Mouse (Mus musculus): ENCODE measurements around the gene Fmo2. TPM values are rescaled to one million over a fixed set of nuclear protein-coding genes. Genes with fewer than 3 reads are reported as not detected.
A peak's percentile ranks its signal among the peaks of the same experiment; 100 is the strongest.

Gene Fmo2
- polyA plus RNA-seq (2014; fragmentation: Nextera tagmentation; extraction: Ambion mirVana), result not detected in 2 replicates

- no peak within 1 kb of the TSS for H3K27ac ChIP-seq (ENCODE audit: low read depth, low read length)
- DNase-seq (ENCODE audit: low spot score, missing footprints) (no peak), ATAC-seq (ENCODE audit: low FRiP score) (no peak)
- H3K4me2 ChIP-seq, result no peak within 1 kb of the TSS
- WGBS, result 67% methylated on average over 14 of the region's 14 CpGs
- no peak within 1 kb of the TSS for H3K4me3 ChIP-seq (ENCODE audit: low read depth, low read length)
- no peaks in the 10 kb centered on the region for H3K4me1 ChIP-seq (ENCODE audit: control insufficient read depth, insufficient read depth, low read length)
- no peaks in the 10 kb centered on the region for H3K9me3 ChIP-seq (ENCODE audit: control insufficient read depth, low read length)
- no peaks in the 10 kb centered on the region for H3K27me3 ChIP-seq (ENCODE audit: control insufficient read depth, insufficient read depth, low read length)
- H3K36me3 ChIP-seq (ENCODE audit: control insufficient read depth, insufficient read depth, low read length), result no peaks in the 10 kb centered on the region
- no peak within 1 kb of the TSS for H3K9ac ChIP-seq (ENCODE audit: low read length)
Observed at GRCm38 (mm10) chr1:162897838-162898811, at the start of gene Fmo2. TSS of gene Fmo2 (minus strand) at chr1:162898726.

GRCm38 (mm10) chr1:162947934-162948333 is 49.4 kb upstream of the Fmo2 start:
- 95% methylated on average over 6 of the region's 6 CpGs for WGBS
- no peak overlapping the region for H3K27ac ChIP-seq (ENCODE audit: low read depth, low read length)
- H3K4me1 ChIP-seq (ENCODE audit: control insufficient read depth, insufficient read depth, low read length), result no peaks in the 10 kb centered on the region
- H3K4me2 ChIP-seq, result no peak overlapping the region
- ATAC-seq (ENCODE audit: low FRiP score) (0 out of 2 replicates have a peak, but pooled peaks have one; percentile 38), DNase-seq (ENCODE audit: low spot score, missing footprints) (no peak)
- no peaks in the 10 kb centered on the region for H3K9me3 ChIP-seq (ENCODE audit: control insufficient read depth, low read length)
- no peaks in the 10 kb centered on the region for H3K36me3 ChIP-seq (ENCODE audit: control insufficient read depth, insufficient read depth, low read length)
- H3K27me3 ChIP-seq (ENCODE audit: control insufficient read depth, insufficient read depth, low read length), result no peaks in the 10 kb centered on the region
- H3K4me3 ChIP-seq (ENCODE audit: low read depth, low read length), result no peak overlapping the region
- no peak overlapping the region for H3K9ac ChIP-seq (ENCODE audit: low read length)

- H3K4me3 ChIP-seq (ENCODE audit: low read depth, low read length), result no peak overlapping the region
- H3K4me1 ChIP-seq (ENCODE audit: control insufficient read depth, insufficient read depth, low read length), result no peaks in the 10 kb centered on the region
- ATAC-seq (ENCODE audit: low FRiP score) (peak; percentile 33; the same call in 1 of the 2 replicates), DNase-seq (ENCODE audit: low spot score, missing footprints) (no peak)
- WGBS, result 79% methylated on average over 4 of the region's 4 CpGs
- no peak overlapping the region for H3K9ac ChIP-seq (ENCODE audit: low read length)
- no peak overlapping the region for H3K4me2 ChIP-seq
- H3K27me3 ChIP-seq (ENCODE audit: control insufficient read depth, insufficient read depth, low read length), result no peaks in the 10 kb centered on the region
- no peaks in the 10 kb centered on the region for H3K9me3 ChIP-seq (ENCODE audit: control insufficient read depth, low read length)
- H3K27ac ChIP-seq (ENCODE audit: low read depth, low read length), result no peak overlapping the region
- no peaks in the 10 kb centered on the region for H3K36me3 ChIP-seq (ENCODE audit: control insufficient read depth, insufficient read depth, low read length)
Observed at GRCm38 (mm10) chr1:162946837-162947558, 48.5 kb upstream of the Fmo2 start.

- DNase-seq (ENCODE audit: low spot score, missing footprints) (no peak), ATAC-seq (ENCODE audit: low FRiP score) (no peak)
- no peaks in the 10 kb centered on the region for H3K27me3 ChIP-seq (ENCODE audit: control insufficient read depth, insufficient read depth, low read length)
- no peak overlapping the region for H3K4me3 ChIP-seq (ENCODE audit: low read depth, low read length)
- H3K36me3 ChIP-seq (ENCODE audit: control insufficient read depth, insufficient read depth, low read length), result no peaks in the 10 kb centered on the region
- no peak overlapping the region for H3K4me2 ChIP-seq
- WGBS, result 78% methylated on average over 6 of the region's 6 CpGs
- no peaks in the 10 kb centered on the region for H3K4me1 ChIP-seq (ENCODE audit: control insufficient read depth, insufficient read depth, low read length)
- no peak overlapping the region for H3K27ac ChIP-seq (ENCODE audit: low read depth, low read length)
- H3K9me3 ChIP-seq (ENCODE audit: control insufficient read depth, low read length), result no peaks in the 10 kb centered on the region
- no peak overlapping the region for H3K9ac ChIP-seq (ENCODE audit: low read length)
Observed at GRCm38 (mm10) chr1:162943700-162944099, 45.2 kb upstream of the Fmo2 start.

- 86% methylated on average over 4 of the region's 4 CpGs for WGBS
- H3K4me2 ChIP-seq, result no peak overlapping the region
- no peaks in the 10 kb centered on the region for H3K36me3 ChIP-seq (ENCODE audit: control insufficient read depth, insufficient read depth, low read length)
- no peak overlapping the region for H3K4me3 ChIP-seq (ENCODE audit: low read depth, low read length)
- no peaks in the 10 kb centered on the region for H3K4me1 ChIP-seq (ENCODE audit: control insufficient read depth, insufficient read depth, low read length)
- no peak overlapping the region for H3K27ac ChIP-seq (ENCODE audit: low read depth, low read length)
- no peak overlapping the region for H3K9ac ChIP-seq (ENCODE audit: low read length)
- no peak for DNase-seq (ENCODE audit: low spot score, missing footprints)
- H3K9me3 ChIP-seq (ENCODE audit: control insufficient read depth, low read length), result no peaks in the 10 kb centered on the region
- no peak for ATAC-seq (ENCODE audit: low FRiP score)
- H3K27me3 ChIP-seq (ENCODE audit: control insufficient read depth, insufficient read depth, low read length), result no peaks in the 10 kb centered on the region
Observed at GRCm38 (mm10) chr1:162938696-162939351, 40.3 kb upstream of the Fmo2 start.

GRCm38 (mm10) chr1:162937970-162938695 is 39.6 kb upstream of the Fmo2 start:
- H3K4me3 ChIP-seq (ENCODE audit: low read depth, low read length), result no peak overlapping the region
- H3K27ac ChIP-seq (ENCODE audit: low read depth, low read length), result no peak overlapping the region
- WGBS, result 88% methylated on average over 5 of the region's 5 CpGs
- no peak overlapping the region for H3K9ac ChIP-seq (ENCODE audit: low read length)
- H3K36me3 ChIP-seq (ENCODE audit: control insufficient read depth, insufficient read depth, low read length), result no peaks in the 10 kb centered on the region
- no peak overlapping the region for H3K4me2 ChIP-seq
- ATAC-seq (ENCODE audit: low FRiP score), result no peak
- no peak for DNase-seq (ENCODE audit: low spot score, missing footprints)
- no peaks in the 10 kb centered on the region for H3K4me1 ChIP-seq (ENCODE audit: control insufficient read depth, insufficient read depth, low read length)
- H3K27me3 ChIP-seq (ENCODE audit: control insufficient read depth, insufficient read depth, low read length), result no peaks in the 10 kb centered on the region
- no peaks in the 10 kb centered on the region for H3K9me3 ChIP-seq (ENCODE audit: control insufficient read depth, low read length)

- 85% methylated on average over 6 of the region's 6 CpGs for WGBS
- H3K4me3 ChIP-seq (ENCODE audit: low read depth, low read length), result no peak within 1 kb of the TSS
- no peaks in the 10 kb centered on the region for H3K4me1 ChIP-seq (ENCODE audit: control insufficient read depth, insufficient read depth, low read length)
- H3K9me3 ChIP-seq (ENCODE audit: control insufficient read depth, low read length), result no peaks in the 10 kb centered on the region
- no peak within 1 kb of the TSS for H3K27ac ChIP-seq (ENCODE audit: low read depth, low read length)
- no peaks in the 10 kb centered on the region for H3K36me3 ChIP-seq (ENCODE audit: control insufficient read depth, insufficient read depth, low read length)
- no peak for DNase-seq (ENCODE audit: low spot score, missing footprints)
- no peak within 1 kb of the TSS for H3K9ac ChIP-seq (ENCODE audit: low read length)
- no peaks in the 10 kb centered on the region for H3K27me3 ChIP-seq (ENCODE audit: control insufficient read depth, insufficient read depth, low read length)
- no peak within 1 kb of the TSS for H3K4me2 ChIP-seq
- ATAC-seq (ENCODE audit: low FRiP score), result no peak
Observed at GRCm38 (mm10) chr1:162937415-162937814, 38.9 kb upstream of the Fmo2 start, which contains the start of gene Fmo6. TSS of gene Fmo6 (minus strand) at chr1:162937515.

GRCm38 (mm10) chr1:162934374-162935012 is 36.0 kb upstream of the Fmo2 start:
- no peak overlapping the region for H3K4me3 ChIP-seq (ENCODE audit: low read depth, low read length)
- no peaks in the 10 kb centered on the region for H3K36me3 ChIP-seq (ENCODE audit: control insufficient read depth, insufficient read depth, low read length)
- no peak for ATAC-seq (ENCODE audit: low FRiP score)
- no peak overlapping the region for H3K27ac ChIP-seq (ENCODE audit: low read depth, low read length)
- WGBS, result 74% methylated on average over 4 of the region's 4 CpGs
- no peaks in the 10 kb centered on the region for H3K9me3 ChIP-seq (ENCODE audit: control insufficient read depth, low read length)
- no peaks in the 10 kb centered on the region for H3K4me1 ChIP-seq (ENCODE audit: control insufficient read depth, insufficient read depth, low read length)
- no peak overlapping the region for H3K4me2 ChIP-seq
- H3K27me3 ChIP-seq (ENCODE audit: control insufficient read depth, insufficient read depth, low read length), result no peaks in the 10 kb centered on the region
- no peak overlapping the region for H3K9ac ChIP-seq (ENCODE audit: low read length)
- DNase-seq (ENCODE audit: low spot score, missing footprints), result no peak
